Mouse (Mus musculus) embryonic facial prominence, embryonic 13.5 days (tissue): ENCODE measurements at regions not wholly inside any gene's neighbourhood (a gene's known extent, or its start where the extent isn't known, plus 50 kb on each side); places are given as distances from the start of the nearest gene placed in this dataset.

ENCODE experiments used
- ATAC-seq: fragments of 200-750 bp; cut with Nextera tagmentation; 2 replicates; pipeline ENCODE4 v1.8.0; 2017; ENCODE audit warnings: low read depth; ENCODE audit not compliant: insufficient number of reproducible peaks, insufficient read depth, low FRiP score, low TSS enrichment
- H3K27ac ChIP-seq: fragments of 300-500 bp; sonication (generic); 2 replicates; pipeline ENCODE4 v1.5.1; 2015; ENCODE audit warnings: moderate library complexity, mild to moderate bottlenecking, inconsistent platforms
- H3K27me3 ChIP-seq: fragments of 300-500 bp; sonication (generic); 2 replicates; pipeline ENCODE4 v1.6.1; 2015; ENCODE audit warnings: mild to moderate bottlenecking, inconsistent platforms
- H3K36me3 ChIP-seq: fragments of 300-500 bp; sonication (generic); 2 replicates; pipeline ENCODE4 v1.6.1; 2015; ENCODE audit warnings: mild to moderate bottlenecking, inconsistent platforms
- H3K4me1 ChIP-seq: fragments of 300-500 bp; sonication (generic); 2 replicates; pipeline ENCODE4 v1.6.1; 2015; ENCODE audit warnings: inconsistent platforms
- H3K4me2 ChIP-seq: fragments of 300-500 bp; sonication (generic); 2 replicates; pipeline ENCODE4 v1.6.1; 2015; ENCODE audit warnings: moderate library complexity, mild to moderate bottlenecking, inconsistent platforms
- H3K4me3 ChIP-seq: fragments of 300-500 bp; sonication (generic); 2 replicates; pipeline ENCODE4 v1.5.1; 2015; ENCODE audit warnings: mild to moderate bottlenecking, inconsistent platforms
- H3K9ac ChIP-seq: fragments of 300-500 bp; sonication (generic); 2 replicates; pipeline ENCODE4 v1.6.1; 2015; ENCODE audit warnings: mild to moderate bottlenecking, inconsistent platforms
- H3K9me3 ChIP-seq: fragments of 300-500 bp; sonication (generic); 2 replicates; pipeline ENCODE4 v1.6.1; 2016; ENCODE audit warnings: inconsistent platforms
- WGBS: fragments of 180-500 bp; shearing (Covaris S2); methylation state at CpG from one replicate; pipeline ENCODE4 v1.1.7; 2015; ENCODE audit warnings: mixed read lengths; 5-methylcytosine and 5-hydroxymethylcytosine counted together

DNA sequence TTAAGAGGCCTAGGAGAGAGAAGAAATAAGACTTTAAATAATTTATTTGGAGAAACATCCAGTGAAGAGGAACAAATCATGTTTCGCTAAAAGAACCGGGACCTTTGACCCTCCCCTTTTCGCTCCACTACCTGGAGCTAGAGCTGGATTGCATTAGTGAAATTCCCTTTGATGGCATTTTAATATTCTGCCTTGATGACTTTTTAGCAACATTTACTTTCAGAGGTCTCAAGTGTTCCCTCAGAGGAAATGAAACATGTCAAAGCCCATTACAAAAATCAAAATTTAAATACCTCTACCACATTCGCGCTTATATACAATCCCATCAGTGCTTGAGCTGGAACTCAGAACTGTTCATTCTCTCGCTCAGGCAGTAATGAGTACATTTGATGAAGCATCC lies 297.0 kb upstream of the Gm10295 start:
- Histone ChIP-seq H3K9me3 (no peaks in the 10 kb centered on the region), H3K27me3 (no peaks in the 10 kb centered on the region), H3K4me1 (no peaks in the 10 kb centered on the region), H3K4me3 (no peak overlapping the region), H3K4me2 (no peak overlapping the region), H3K36me3 (no peaks in the 10 kb centered on the region), H3K27ac (no peak overlapping the region), H3K9ac (no peak overlapping the region)
- WGBS = 55% methylated on average over 6 of the region's 6 CpGs
- no peak for ATAC-seq

GRCm38 (mm10) chr7:71646944-71647343 lies 295.7 kb upstream of the Gm10295 start:
- WGBS = 86% methylated on average over 3 of the region's 3 CpGs

DNA sequence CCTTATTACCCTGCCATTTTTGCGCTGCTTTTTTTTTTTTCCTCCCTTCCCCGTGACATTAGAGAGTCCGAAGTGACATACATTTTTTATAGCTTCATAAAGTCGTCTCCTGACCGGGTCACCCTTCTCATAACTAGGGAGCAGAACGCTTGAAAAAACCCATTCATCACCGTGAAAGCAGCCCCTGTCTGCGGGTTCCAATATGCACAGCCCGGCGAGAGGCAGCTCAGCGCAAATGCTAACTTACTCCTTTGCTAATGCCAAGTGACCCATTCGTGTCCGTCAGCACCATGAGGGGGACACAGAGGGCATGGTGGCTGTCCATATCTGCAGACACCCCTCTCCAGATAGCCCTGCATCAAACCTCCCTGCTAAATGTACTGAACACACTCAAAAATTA lies 271.8 kb upstream of the Gm10295 start:
- Histone ChIP-seq H3K9ac (no peak overlapping the region), H3K36me3 (no peaks in the 10 kb centered on the region), H3K4me2 (no peak overlapping the region), H3K4me1 (no peaks in the 10 kb centered on the region), H3K27ac (no peak overlapping the region), H3K9me3 (no peaks in the 10 kb centered on the region), H3K27me3 (no peaks in the 10 kb centered on the region), H3K4me3 (no peak overlapping the region)
- no peak for ATAC-seq
- WGBS = 73% methylated on average over 13 of the region's 13 CpGs

More at GRCm38 (mm10) chr7:71646944-71647343, 295.7 kb upstream of the Gm10295 start:
- Histone ChIP-seq H3K27me3 (no peaks in the 10 kb centered on the region), H3K4me1 (no peaks in the 10 kb centered on the region), H3K4me3 (no peak overlapping the region), H3K27ac (no peak overlapping the region), H3K9me3 (no peaks in the 10 kb centered on the region), H3K36me3 (no peaks in the 10 kb centered on the region), H3K9ac (no peak overlapping the region), H3K4me2 (no peak overlapping the region)
- no peak for ATAC-seq

DNA sequence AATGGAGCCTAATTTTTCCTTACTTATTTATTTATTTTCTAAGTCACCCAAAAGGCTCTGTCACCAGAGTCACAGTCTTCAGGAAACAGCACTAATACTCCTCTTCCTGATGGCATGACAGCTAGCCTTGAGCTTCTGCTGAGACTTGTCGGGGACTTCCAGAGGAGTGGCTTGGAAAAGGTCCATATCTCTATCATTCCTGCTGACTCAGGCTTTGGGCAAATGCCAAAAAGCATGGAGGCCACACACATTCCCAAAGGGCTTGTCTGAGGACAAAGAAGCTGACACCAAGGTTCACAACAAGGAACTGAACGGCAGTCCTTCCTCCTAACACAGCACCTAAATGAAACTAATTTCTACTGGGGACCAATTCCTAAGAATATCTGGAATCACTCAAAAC lies 251.9 kb upstream of the Gm10295 start:
- ATAC-seq = no peak
- WGBS = 60% methylated on average over 2 of the region's 2 CpGs

GRCm38 (mm10) chr7:71596780-71597179 lies 245.5 kb upstream of the Gm10295 start:
- no peak for ATAC-seq
- Histone ChIP-seq H3K9me3 (no peaks in the 10 kb centered on the region), H3K4me3 (no peak overlapping the region), H3K4me2 (no peak overlapping the region), H3K27ac (no peak overlapping the region), H3K27me3 (no peaks in the 10 kb centered on the region), H3K36me3 (no peaks in the 10 kb centered on the region), H3K9ac (no peak overlapping the region), H3K4me1 (no peaks in the 10 kb centered on the region)
- WGBS = 93% methylated on average over 3 of the region's 3 CpGs

More for the DNA sequence above, 251.9 kb upstream of the Gm10295 start:
- Histone ChIP-seq H3K9ac (no peak overlapping the region), H3K27me3 (no peaks in the 10 kb centered on the region), H3K36me3 (no peaks in the 10 kb centered on the region), H3K4me1 (no peaks in the 10 kb centered on the region), H3K4me2 (no peak overlapping the region), H3K9me3 (no peaks in the 10 kb centered on the region), H3K4me3 (no peak overlapping the region), H3K27ac (no peak overlapping the region)

DNA sequence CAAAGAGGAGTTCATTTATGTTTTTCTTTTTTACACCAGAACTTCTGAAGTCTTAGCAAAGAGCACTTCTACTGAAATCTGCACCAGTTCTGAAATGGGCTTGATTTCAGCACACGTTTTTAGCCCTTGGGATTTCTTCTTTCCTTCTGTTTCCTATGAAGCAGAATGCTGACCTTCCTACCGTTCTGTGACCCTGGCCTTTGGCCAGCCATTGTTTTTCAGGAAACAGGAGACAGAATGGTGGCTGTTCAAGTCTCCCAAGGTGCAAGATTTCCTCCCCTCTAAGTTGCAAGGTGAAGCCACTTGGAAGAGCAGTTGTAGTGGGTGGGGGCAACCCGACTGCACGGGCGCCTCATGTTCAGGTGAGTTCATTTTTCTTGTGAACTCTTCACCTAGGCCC lies 236.3 kb upstream of the Gm10295 start:
- Histone ChIP-seq H3K9me3 (no peaks in the 10 kb centered on the region), H3K9ac (no peak overlapping the region), H3K4me1 (no peaks in the 10 kb centered on the region), H3K27me3 (no peaks in the 10 kb centered on the region), H3K4me2 (no peak overlapping the region), H3K36me3 (no peaks in the 10 kb centered on the region), H3K4me3 (no peak overlapping the region), H3K27ac (no peak overlapping the region)
- no peak for ATAC-seq
- 53% methylated on average over 5 of the region's 5 CpGs for WGBS

GRCm38 (mm10) chr7:71583443-71584055 lies 232.3 kb upstream of the Gm10295 start:
- Histone ChIP-seq H3K4me1 (no peaks in the 10 kb centered on the region), H3K27ac (no peak overlapping the region), H3K27me3 (no peaks in the 10 kb centered on the region), H3K9me3 (no peaks in the 10 kb centered on the region), H3K4me2 (no peak overlapping the region), H3K9ac (no peak overlapping the region), H3K4me3 (no peak overlapping the region), H3K36me3 (no peaks in the 10 kb centered on the region)
- ATAC-seq = no peak
- 62% methylated on average over 1 of the region's 1 CpGs for WGBS

GRCm38 (mm10) chr7:71581746-71582145 lies 230.5 kb upstream of the Gm10295 start:
- Histone ChIP-seq H3K9me3 (no peaks in the 10 kb centered on the region), H3K36me3 (no peaks in the 10 kb centered on the region), H3K9ac (no peak overlapping the region), H3K4me1 (no peaks in the 10 kb centered on the region), H3K27me3 (no peaks in the 10 kb centered on the region), H3K4me3 (no peak overlapping the region), H3K4me2 (no peak overlapping the region), H3K27ac (no peak overlapping the region)
- ATAC-seq = no peak
- 23% methylated on average over 3 of the region's 3 CpGs for WGBS

- WGBS = 37% methylated on average over 2 of the region's 2 CpGs
- Histone ChIP-seq H3K4me1 (no peaks in the 10 kb centered on the region), H3K27ac (no peak overlapping the region), H3K27me3 (no peaks in the 10 kb centered on the region), H3K4me3 (no peak overlapping the region), H3K9me3 (no peaks in the 10 kb centered on the region), H3K4me2 (no peak overlapping the region), H3K9ac (no peak overlapping the region), H3K36me3 (no peaks in the 10 kb centered on the region)
- no peak for ATAC-seq
Observed at GRCm38 (mm10) chr7:71560296-71560936, 209.1 kb upstream of the Gm10295 start.

DNA sequence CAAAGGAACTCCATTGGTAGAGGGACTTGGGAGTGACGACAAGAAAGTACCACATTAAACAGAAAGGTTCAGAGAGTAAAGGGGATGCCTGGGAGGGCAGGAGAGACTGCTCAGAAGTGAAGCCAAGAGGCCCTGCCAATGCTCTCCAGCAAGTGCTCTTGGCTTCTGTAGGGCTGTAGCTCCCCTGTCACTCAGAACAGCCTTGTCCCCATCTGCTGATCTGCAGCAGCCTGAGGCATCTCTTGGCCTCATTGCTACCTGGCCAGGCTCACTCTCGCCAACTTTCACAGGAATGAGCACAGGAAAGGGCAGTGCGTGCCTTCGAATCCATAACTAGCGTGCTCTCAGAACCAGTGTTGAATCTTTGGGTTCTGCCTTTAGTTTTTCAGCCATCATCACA lies 205.2 kb upstream of the Gm10295 start:
- Histone ChIP-seq H3K27ac (no peak overlapping the region), H3K4me2 (no peak overlapping the region), H3K9ac (no peak overlapping the region), H3K27me3 (no peaks in the 10 kb centered on the region), H3K9me3 (no peaks in the 10 kb centered on the region), H3K4me3 (no peak overlapping the region), H3K4me1 (no peaks in the 10 kb centered on the region), H3K36me3 (no peaks in the 10 kb centered on the region)
- ATAC-seq = no peak
- 89% methylated on average over 5 of the region's 5 CpGs for WGBS

GRCm38 (mm10) chr7:71555476-71555875 lies 204.2 kb upstream of the Gm10295 start:
- Histone ChIP-seq H3K36me3 (no peaks in the 10 kb centered on the region), H3K4me3 (no peak overlapping the region), H3K27ac (no peak overlapping the region), H3K4me1 (no peaks in the 10 kb centered on the region), H3K4me2 (no peak overlapping the region), H3K27me3 (no peaks in the 10 kb centered on the region), H3K9ac (no peak overlapping the region), H3K9me3 (no peaks in the 10 kb centered on the region)
- ATAC-seq = no peak
- WGBS = 83% methylated on average over 3 of the region's 3 CpGs

DNA sequence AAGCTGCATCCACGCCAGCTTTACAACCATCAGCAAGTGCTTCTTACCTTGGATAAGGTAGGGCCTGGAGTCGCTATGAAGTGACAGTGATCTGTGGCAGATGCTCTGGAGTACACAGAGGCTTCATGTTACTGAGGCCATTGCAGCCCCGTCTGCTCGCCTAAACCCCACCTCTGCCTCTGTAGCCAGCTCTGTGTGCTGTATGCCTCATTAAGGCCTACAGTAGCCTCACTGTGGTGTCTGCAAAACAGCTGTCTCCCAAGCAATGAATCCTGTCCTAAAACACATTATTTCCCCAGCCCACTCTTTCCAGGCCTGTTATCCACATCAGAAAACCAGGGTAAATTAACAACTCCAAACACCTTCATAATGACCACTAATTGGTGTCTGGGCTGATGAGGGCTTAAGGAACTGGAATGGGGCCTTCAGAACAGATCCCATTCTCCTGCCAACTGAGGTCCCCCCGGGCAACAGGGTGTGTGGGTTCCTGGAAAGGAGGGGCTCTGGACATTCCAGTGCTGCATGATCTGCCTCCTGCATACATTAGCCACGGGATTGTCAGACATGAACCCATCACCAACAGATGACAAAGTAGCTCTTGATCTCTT lies 195.4 kb upstream of the Gm10295 start:
- H3K4me1 ChIP-seq = no peaks in the 10 kb centered on the region
- 61% methylated on average over 6 of the region's 6 CpGs for WGBS
- H3K4me3 ChIP-seq = no peak overlapping the region
- H3K36me3 ChIP-seq = no peaks in the 10 kb centered on the region
- H3K27me3 ChIP-seq = no peaks in the 10 kb centered on the region
- H3K9ac ChIP-seq = no peak overlapping the region
- H3K4me2 ChIP-seq = no peak overlapping the region
- ATAC-seq = no peak
- H3K27ac ChIP-seq = no peak overlapping the region
- H3K9me3 ChIP-seq = no peaks in the 10 kb centered on the region
